Mouse (Mus musculus) cortical plate, adult 2 months (tissue): ENCODE data around the gene Pfkl. TPM values are rescaled to one million over a fixed set of nuclear protein-coding genes. Genes with fewer than 3 reads are reported as not detected.
"Not testable (repeated sequence)": the region's sequence is repeated elsewhere in the genome, so short reads cannot be mapped to it uniquely, and the experiment has no call there.

Experiments
- H3K27ac ChIP-seq: fragments of 200-500 bp; 2 replicates; pipeline ENCODE4 v1.5.1; 2012; ENCODE audit warnings: low read length, control low read depth, inconsistent platforms; ENCODE audit not compliant: insufficient read depth
- H3K4me1 ChIP-seq: fragments of 200-500 bp; 2 replicates; pipeline ENCODE4 v1.6.1; 2011; ENCODE audit warnings: low read length; ENCODE audit not compliant: control insufficient read depth, insufficient read depth
- H3K4me3 ChIP-seq: fragments of 200-500 bp; 2 replicates; pipeline ENCODE4 v1.5.1; 2011; ENCODE audit warnings: mild to moderate bottlenecking, low read length, control low read depth; ENCODE audit not compliant: insufficient read depth
- CTCF ChIP-seq: fragments of 200-500 bp; IDR thresholded peaks from 2 replicates; pipeline ENCODE4 v1.5.1; 2011; ENCODE audit warnings: mild to moderate bottlenecking, control low read depth, low read length; ENCODE audit not compliant: insufficient read depth; ENCODE audit errors: extremely low read depth
- POLR2A ChIP-seq: fragments of 200-500 bp; IDR thresholded peaks from 2 replicates; pipeline ENCODE4 v1.6.1; 2011; ENCODE audit warnings: mild to moderate bottlenecking, low read length, control low read depth; ENCODE audit not compliant: insufficient read depth; ENCODE audit errors: extremely low read depth
- polyA plus RNA-seq: library from polyadenylated mRNA; depleted of rRNA; stranded (reverse); fragments of >200 nt; gene quantifications from 2 replicates; pipeline ENCODE4 v1.2.3, GENCODE M21; 2012

The Pfkl gene
- polyA plus RNA-seq, 1 experiment = 158 TPM

DNA sequence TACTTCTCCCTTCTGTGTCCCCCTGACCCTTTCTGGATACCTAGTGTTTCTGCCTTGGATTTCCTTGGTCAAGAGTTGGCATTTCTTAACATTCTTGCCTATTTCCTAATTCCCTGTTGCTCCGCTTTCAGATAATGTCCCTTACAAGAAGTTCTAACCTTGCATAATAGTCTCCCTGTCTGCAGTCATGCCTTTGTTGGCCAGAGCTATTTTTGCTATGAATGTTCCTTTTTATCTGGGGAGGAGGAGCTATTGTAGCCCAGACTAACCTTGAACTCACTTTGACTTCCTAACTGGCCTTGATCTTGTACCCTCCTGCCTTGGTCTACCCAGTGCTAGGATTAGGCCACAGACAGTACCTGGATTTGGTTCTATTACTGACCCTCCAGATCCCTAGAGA is 5.6 kb upstream of the Pfkl start:
- H3K27ac ChIP-seq = no peak overlapping the region
- no peaks in the 10 kb centered on the region for H3K4me1 ChIP-seq
- H3K4me3 ChIP-seq = no peak overlapping the region
- TF ChIP-seq POLR2A = no peak
- no peak for TF ChIP-seq CTCF

DNA sequence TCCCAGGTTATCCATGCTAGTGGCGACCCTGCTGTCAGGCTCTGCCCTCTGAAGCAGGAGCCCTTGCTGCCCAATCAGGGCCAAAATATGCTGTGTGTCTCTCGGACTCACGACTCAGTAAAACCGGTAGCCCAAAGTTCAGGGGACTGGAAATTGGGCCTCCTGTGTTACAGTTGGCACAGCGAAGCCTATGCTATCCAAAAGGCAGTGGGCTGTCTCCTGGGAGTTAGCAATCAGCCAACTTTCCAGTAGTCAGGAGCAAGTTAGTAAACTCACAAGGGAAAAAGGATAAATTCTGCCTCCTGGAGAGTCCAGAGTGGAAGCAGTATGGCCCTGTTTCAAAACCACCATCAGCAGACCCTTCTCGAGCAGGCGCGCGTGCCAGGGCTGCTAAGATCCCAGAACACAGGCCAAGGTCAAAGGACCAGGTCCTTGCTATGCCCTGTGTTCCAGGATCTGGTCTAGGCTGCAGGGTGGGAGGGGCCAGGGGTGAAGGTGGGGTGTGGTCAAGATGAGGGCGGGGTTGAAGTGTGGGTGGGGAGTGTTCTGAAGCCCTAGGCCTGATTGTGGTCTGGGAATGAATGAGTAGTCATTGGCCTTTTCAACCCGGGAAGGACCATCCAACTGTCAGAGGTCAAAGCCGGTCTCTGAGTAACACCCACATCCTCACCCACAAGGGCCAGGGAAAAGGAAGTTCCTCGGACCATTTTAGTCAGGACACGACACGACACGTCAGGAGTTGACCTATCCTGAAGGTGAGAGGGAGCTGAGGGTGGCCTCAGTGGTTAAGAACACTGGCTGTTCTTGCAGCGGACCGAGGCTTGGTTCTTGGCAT is 3.0 kb upstream of the Pfkl start:
- Histone ChIP-seq H3K27ac (no peak overlapping the region), H3K4me3 (no peak overlapping the region), H3K4me1 (peaks cover 3% of the 10 kb centered on the region; the same call in 1 of the 2 replicates)
- no peak for TF ChIP-seq POLR2A
- no peak for TF ChIP-seq CTCF

DNA sequence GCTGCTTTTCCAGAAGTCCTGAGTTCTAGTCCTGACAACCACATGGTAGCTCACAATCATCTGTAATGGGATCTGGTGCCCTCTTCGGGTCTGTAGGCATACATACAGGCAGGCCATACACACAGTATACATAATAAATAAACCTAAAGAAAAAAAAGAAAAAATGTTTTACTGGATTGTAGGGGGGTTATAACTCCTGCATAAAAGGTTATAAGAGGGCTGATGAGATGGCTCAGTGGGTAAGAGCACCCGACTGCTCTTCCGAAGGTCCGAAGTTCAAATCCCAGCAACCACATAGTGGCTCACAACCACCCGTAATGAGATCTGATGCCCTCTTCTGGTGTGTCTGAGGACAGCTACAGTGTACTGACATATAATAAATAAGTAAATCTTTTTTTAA is 1.2 kb upstream of the Pfkl start:
- H3K27ac ChIP-seq, H3K4me3 ChIP-seq, H3K4me1 ChIP-seq: not testable (repeated sequence)

DNA sequence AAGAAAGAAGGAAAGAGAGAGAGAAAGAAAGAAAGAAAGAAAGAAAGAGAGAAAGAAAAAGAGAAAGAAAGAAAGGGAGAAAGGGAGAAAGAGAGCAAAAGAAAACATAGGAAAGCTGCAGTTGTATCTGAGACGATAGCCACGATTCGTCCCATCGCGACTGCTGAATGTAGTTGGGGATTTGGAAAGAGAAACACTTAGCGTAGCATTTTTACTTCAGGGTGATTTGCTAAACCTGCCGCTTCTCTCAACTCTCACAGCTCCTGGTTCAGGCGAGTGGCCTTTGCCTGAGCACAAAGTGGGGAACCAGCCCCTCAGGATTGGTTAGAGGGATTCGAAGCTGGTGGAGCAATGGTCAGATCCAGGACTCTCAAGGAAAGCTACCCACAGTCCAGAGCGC is 452 bp upstream of the Pfkl start:
- Histone ChIP-seq H3K27ac (no peak overlapping the region), H3K4me1 (peaks cover 10% of the 10 kb centered on the region), H3K4me3 (no peak overlapping the region; the same call in 1 of the 2 replicates)
- TF ChIP-seq CTCF (no peak), POLR2A (no peak)

DNA sequence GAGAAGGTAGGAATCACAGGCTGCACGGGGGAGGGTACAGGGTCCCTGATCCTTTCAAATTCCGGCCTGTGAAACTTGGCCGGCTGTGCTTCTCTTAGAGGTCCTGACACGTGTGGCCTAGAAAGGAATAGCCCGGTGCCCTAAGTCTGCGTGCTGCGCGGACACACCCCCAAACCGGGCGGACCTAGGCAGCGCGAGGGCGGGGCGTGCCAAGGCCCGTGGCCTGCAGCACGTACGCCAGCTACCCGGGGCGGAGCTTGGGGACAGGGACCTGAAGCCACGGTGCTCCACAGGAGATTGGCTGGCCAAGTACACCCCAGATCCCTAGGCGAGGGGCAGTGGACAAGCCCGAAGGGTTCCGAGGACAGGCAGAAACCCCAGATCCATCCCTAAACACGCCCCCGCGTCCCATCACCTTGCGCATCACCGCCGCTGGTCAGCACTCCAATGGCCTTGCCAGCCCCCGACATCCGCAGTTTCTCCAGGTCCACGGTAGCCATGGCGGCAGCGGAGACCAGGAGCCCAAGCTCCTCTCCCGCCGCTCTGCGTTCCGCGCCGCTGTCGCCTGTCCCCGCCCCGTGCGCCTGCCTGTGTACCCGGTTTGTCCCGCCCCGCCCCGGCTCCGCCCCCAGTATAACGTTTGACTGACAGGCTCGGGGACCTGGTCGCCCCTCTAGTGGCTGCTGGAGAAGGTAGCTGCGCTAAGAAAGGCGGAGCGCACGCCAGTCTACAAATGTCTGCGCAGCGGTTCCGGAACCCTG is 519 bp downstream of the Pfkl start:
- Histone ChIP-seq H3K4me3 (peak overlapping the region; percentile 86), H3K27ac (peak overlapping the region; percentile 98), H3K4me1 (peaks cover 15% of the 10 kb centered on the region)
- peak; percentile 44 for TF ChIP-seq CTCF
- peak; percentile 70 for TF ChIP-seq POLR2A

DNA sequence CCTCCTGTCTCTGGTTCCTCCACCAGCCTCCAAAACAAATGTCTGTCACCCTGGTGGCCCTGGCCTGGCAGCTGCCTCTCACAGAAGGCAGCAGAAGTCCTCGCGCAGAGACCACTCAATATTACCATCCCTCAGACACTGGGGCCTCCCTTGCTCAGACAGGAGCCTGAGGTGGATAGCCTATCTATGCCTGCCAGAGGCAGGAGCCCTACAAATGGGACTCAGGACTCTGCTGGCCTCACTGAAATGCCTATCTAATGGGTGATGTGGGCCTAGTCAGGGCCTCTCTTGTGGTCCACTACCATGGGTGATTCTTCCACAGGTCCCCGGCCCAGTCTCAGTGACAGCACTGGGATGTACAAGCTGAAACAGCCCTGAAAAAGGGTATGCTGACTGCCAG is 1.7 kb downstream of the Pfkl start:
- Histone ChIP-seq H3K4me3 (peak overlapping the region; percentile 86; the same call in 1 of the 2 replicates), H3K27ac (no peak overlapping the region), H3K4me1 (peaks cover 15% of the 10 kb centered on the region)
- no peak for TF ChIP-seq CTCF
- no peak for TF ChIP-seq POLR2A

DNA sequence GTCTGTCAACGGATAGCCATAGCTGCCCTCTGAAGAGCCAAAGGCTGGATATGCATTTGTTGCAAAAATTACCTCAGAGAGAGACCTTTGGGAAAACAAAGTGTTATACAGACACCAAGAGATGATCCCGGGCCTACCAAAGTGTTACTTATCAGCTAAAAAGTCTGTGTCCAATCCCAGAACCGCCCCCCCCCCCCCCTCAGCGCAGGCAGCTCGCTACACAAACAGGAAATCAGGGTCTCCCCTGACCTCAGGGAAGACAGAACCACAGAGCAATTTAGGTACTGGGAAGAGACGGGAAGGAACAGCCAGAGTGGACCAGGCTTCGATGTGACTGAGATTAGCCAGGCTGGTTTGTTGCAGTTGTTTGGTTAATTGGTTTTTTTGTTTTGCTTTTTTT is 2.7 kb downstream of the Pfkl start:
- TF ChIP-seq POLR2A (no peak), CTCF (no peak)
- Histone ChIP-seq H3K4me3 (no peak overlapping the region), H3K27ac (no peak overlapping the region), H3K4me1 (peaks cover 20% of the 10 kb centered on the region)

DNA sequence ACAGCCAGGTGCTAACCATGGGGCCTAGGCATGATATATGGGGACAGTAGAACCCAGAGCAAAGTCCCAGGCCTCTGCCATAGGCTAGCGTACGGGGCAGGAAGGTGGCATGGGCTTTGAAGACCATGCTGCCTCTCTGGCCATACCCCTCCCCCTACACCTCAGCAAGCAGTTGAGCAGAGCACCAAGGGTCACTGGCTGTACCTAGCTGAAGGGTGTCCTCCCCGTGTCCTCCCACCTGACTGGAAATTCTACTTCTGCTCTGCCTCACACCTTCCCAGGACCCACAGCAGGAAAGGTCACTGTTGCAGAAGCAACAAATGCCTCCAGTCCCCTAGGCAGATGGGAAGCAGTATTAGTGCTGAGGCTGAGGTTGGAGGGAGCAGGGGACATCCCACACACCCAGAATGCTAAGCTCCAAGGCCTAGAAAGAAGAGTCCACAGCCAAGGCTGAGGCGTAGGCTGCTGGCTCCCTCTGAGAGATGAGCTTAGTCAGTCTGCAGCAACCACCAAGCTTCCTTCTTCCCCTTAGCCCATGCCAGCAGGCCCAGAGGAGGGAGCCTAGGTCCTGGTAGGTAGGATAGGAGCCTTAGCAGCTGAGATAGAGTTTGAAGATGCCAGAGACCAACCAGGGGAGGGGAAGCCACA is 4.0 kb downstream of the Pfkl start:
- TF ChIP-seq POLR2A (no peak), CTCF (no peak)
- Histone ChIP-seq H3K4me3 (no peak overlapping the region), H3K27ac (no peak overlapping the region), H3K4me1 (peaks cover 23% of the 10 kb centered on the region)

DNA sequence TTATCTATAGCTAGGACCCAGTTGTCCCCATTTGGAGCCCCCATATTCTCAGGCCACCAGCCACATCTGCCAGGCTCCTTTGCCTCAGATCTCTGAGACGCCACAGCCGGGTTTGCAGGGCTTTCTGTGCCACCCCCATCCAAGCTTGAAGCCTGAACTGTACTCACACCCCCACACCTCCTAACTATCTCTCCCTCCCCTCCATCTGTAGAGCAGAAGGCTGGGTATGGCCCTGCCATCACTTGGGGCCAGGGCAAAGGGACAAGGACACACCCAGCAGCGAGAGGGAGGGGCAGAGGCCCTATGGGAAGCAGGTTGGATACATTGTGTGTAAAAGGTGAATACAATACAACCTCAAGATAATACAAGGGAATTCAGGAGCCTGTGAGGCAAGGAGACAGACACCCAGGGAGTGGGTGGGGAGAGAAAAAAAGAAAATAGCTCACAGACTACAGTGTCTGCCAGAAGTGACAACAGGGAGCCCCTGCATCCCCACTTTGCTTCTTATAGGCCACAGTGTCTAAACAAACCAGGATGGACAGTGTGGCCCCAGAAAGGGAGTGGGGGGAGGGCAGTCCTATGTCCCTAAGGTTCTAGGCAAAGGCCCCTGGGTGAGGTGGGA is 5.3 kb downstream of the Pfkl start:
- Histone ChIP-seq H3K27ac (peak overlapping the region; percentile 30), H3K4me1 (peaks cover 23% of the 10 kb centered on the region), H3K4me3 (no peak overlapping the region)
- TF ChIP-seq POLR2A = no peak
- no peak for TF ChIP-seq CTCF

DNA sequence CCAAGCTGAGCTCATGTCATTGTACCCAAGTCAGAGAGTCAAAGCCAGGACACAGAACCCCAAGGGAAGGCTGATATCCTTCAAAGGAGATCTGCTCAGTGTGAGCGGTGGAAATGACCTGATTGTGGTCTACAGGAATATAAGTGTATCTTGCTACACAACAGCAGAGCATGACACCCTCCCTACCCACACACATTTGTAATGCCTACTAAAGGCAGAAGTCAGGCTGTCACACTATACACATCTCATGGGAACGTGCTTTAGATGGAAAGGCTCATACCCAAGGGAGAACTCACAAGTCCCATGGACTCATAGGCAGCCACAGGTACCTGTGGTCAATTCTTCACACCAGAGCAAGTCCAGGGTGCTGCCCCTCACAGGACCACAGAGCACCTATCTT is 7.6 kb downstream of the Pfkl start:
- Histone ChIP-seq H3K27ac (peak overlapping the region; percentile 87), H3K4me1 (peaks cover 17% of the 10 kb centered on the region), H3K4me3 (no peak overlapping the region)
- no peak for TF ChIP-seq CTCF
- no peak for TF ChIP-seq POLR2A
